Mouse (Mus musculus): Measurements from ENCODE around the gene Ide. TPM values are rescaled to one million over a fixed set of nuclear protein-coding genes. Genes with fewer than 3 reads are reported as not detected.
A peak's percentile ranks its signal among the peaks of the same experiment; 100 is the strongest.

Ide gene
- 83.2 and 87.5 TPM in 2 replicates for polyA plus RNA-seq (2014; fragmentation: Nextera tagmentation; extraction: Ambion mirVana)

GRCm38 (mm10) chr19:37337752-37338151, at the start of gene Ide:
Gene Ide, minus strand, starts transcription at chr19:37337852.
- ATAC-seq (ENCODE audit: insufficient number of reproducible peaks, insufficient read depth, low FRiP score, low read depth), result no peak
- WGBS, result 60% methylated on average over 4 of the region's 4 CpGs
- Histone ChIP-seq H3K36me3 (ENCODE audit: control insufficient read depth, insufficient read depth, low read length) (no peaks in the 10 kb centered on the region), H3K4me2 (ENCODE audit: low read length) (no peak within 1 kb of the TSS), H3K27me3 (ENCODE audit: control insufficient read depth, insufficient read depth, low read length) (no peaks in the 10 kb centered on the region), H3K9ac (ENCODE audit: low read length) (no peak within 1 kb of the TSS), H3K4me1 (ENCODE audit: control insufficient read depth in 2 of 2, insufficient read depth in 2 of 2, low read length in 2 of 2) (peaks cover 9 to 35% of the 10 kb centered on the region in 2 experiments), H3K4me3 (ENCODE audit: control insufficient read depth in 1 of 2, insufficient read depth in 1 of 2, low read depth in 1 of 2, low read length in 2 of 2) (no peak within 1 kb of the TSS), H3K9me3 (ENCODE audit: control insufficient read depth, low read length) (no peaks in the 10 kb centered on the region), H3K27ac (replicated peaks in 1 of 2; ENCODE audit: control insufficient read depth in 1 of 2, insufficient read depth in 1 of 2, low read depth in 2 of 2, low read length in 2 of 2) (no peak within 1 kb of the TSS)

DNA sequence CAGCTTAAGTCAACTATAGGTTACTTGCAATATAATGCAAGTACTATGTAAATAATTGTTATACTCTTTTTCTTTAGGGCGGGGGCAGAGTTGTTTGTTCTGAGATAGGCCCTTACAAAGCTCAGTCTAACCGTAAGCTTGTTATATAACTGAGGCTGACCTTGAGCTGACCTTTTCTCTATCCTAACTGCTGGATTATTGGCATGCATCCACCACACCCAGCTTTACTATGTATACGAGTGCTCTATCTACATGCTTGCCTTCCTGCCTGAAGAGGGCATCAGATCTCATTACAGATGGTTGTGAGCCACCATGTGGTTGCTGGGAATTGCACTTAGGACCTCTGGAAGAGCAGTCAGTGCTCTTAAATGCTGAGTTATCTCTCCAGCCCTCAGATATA, 48.5 kb upstream of the Ide start:
- no peak overlapping the region for H3K4me3 ChIP-seq (ENCODE audit: control insufficient read depth in 1 of 2, insufficient read depth in 1 of 2, low read depth in 1 of 2, low read length in 2 of 2)
- H3K4me2 ChIP-seq (ENCODE audit: low read length), result no peak overlapping the region
- 64% methylated on average over 3 of the region's 3 CpGs for WGBS
- H3K27ac ChIP-seq (replicated peaks in 1 of 2; ENCODE audit: control insufficient read depth in 1 of 2, insufficient read depth in 1 of 2, low read depth in 2 of 2, low read length in 2 of 2), result no peak overlapping the region
- H3K36me3 ChIP-seq (ENCODE audit: control insufficient read depth, insufficient read depth, low read length), result peaks cover 65% of the 10 kb centered on the region
- H3K4me1 ChIP-seq (ENCODE audit: control insufficient read depth in 2 of 2, insufficient read depth in 2 of 2, low read length in 2 of 2), result peaks cover 0 to 2% of the 10 kb centered on the region in 2 experiments; a peak in 1 of 4 replicates
- no peak for ATAC-seq (ENCODE audit: insufficient number of reproducible peaks, insufficient read depth, low FRiP score, low read depth)
- no peaks in the 10 kb centered on the region for H3K27me3 ChIP-seq (ENCODE audit: control insufficient read depth, insufficient read depth, low read length)
- no peaks in the 10 kb centered on the region for H3K9me3 ChIP-seq (ENCODE audit: control insufficient read depth, low read length)
- H3K9ac ChIP-seq (ENCODE audit: low read length), result no peak overlapping the region

DNA sequence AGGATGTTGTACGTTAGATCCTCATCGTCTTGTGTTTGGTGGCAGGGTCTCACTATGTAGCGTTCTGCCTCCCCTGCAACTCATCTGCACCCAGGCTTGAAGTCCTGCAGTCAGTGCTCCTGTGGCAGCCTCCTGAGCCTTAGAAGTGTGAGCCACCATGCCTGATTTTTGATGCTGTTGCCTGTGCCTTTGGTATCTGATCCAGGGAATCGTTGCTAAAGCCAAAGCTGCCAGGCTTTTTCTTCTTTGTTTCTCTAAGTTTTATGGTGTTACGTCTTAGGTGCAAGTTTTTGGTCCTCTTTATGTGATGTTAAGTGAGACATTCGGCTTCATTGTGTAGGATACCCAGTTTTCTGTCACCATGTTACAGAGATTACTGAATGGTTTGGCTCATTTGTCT, 41.2 kb upstream of the Ide start:
- Histone ChIP-seq H3K27me3 (ENCODE audit: control insufficient read depth, insufficient read depth, low read length) (no peaks in the 10 kb centered on the region), H3K36me3 (ENCODE audit: control insufficient read depth, insufficient read depth, low read length) (no peaks in the 10 kb centered on the region), H3K4me2 (ENCODE audit: low read length) (peak overlapping the region; percentile 70; the same call in 1 of the 2 replicates), H3K4me1 (ENCODE audit: control insufficient read depth in 2 of 2, insufficient read depth in 2 of 2, low read length in 2 of 2) (peaks cover 0 to 18% of the 10 kb centered on the region in 2 experiments; a peak in 2 of 4 replicates), H3K9ac (ENCODE audit: low read length) (no peak overlapping the region), H3K4me3 (ENCODE audit: control insufficient read depth in 1 of 2, insufficient read depth in 1 of 2, low read depth in 1 of 2, low read length in 2 of 2) (no peak overlapping the region), H3K27ac (replicated peaks in 1 of 2; ENCODE audit: control insufficient read depth in 1 of 2, insufficient read depth in 1 of 2, low read depth in 2 of 2, low read length in 2 of 2) (no peak overlapping the region), H3K9me3 (ENCODE audit: control insufficient read depth, low read length) (no peaks in the 10 kb centered on the region)
- WGBS, result 86% methylated on average over 6 of the region's 6 CpGs
- ATAC-seq (ENCODE audit: insufficient number of reproducible peaks, insufficient read depth, low FRiP score, low read depth), result no peak

- Histone ChIP-seq H3K27me3 (ENCODE audit: control insufficient read depth, insufficient read depth, low read length) (no peaks in the 10 kb centered on the region), H3K4me3 (ENCODE audit: control insufficient read depth in 1 of 2, insufficient read depth in 1 of 2, low read depth in 1 of 2, low read length in 2 of 2) (peak overlapping the region; percentile 44 to 72), H3K4me1 (ENCODE audit: control insufficient read depth in 2 of 2, insufficient read depth in 2 of 2, low read length in 2 of 2) (peaks cover 0 to 18% of the 10 kb centered on the region in 2 experiments; a peak in 2 of 4 replicates), H3K9ac (ENCODE audit: low read length) (peak overlapping the region; percentile 86), H3K9me3 (ENCODE audit: control insufficient read depth, low read length) (no peaks in the 10 kb centered on the region), H3K27ac (replicated peaks in 1 of 2; ENCODE audit: control insufficient read depth in 1 of 2, insufficient read depth in 1 of 2, low read depth in 2 of 2, low read length in 2 of 2) (no peak overlapping the region), H3K36me3 (ENCODE audit: control insufficient read depth, insufficient read depth, low read length) (no peaks in the 10 kb centered on the region), H3K4me2 (ENCODE audit: low read length) (peak overlapping the region; percentile 70)
- no peak for ATAC-seq (ENCODE audit: insufficient number of reproducible peaks, insufficient read depth, low FRiP score, low read depth)
- WGBS, result 20% methylated on average over 8 of the region's 8 CpGs
Measured at GRCm38 (mm10) chr19:37377404-37377990, 39.8 kb upstream of the Ide start.

- Histone ChIP-seq H3K9ac (ENCODE audit: low read length) (peak overlapping the region; percentile 86), H3K27ac (replicated peaks in 1 of 2; ENCODE audit: control insufficient read depth in 1 of 2, insufficient read depth in 1 of 2, low read depth in 2 of 2, low read length in 2 of 2) (peak overlapping the region in 1 of 2 experiments; percentile 95; a peak in 2 of 4 replicates), H3K27me3 (ENCODE audit: control insufficient read depth, insufficient read depth, low read length) (no peaks in the 10 kb centered on the region), H3K4me2 (ENCODE audit: low read length) (peak overlapping the region; percentile 70), H3K4me3 (ENCODE audit: control insufficient read depth in 1 of 2, insufficient read depth in 1 of 2, low read depth in 1 of 2, low read length in 2 of 2) (peak overlapping the region; percentile 72 to 86), H3K4me1 (ENCODE audit: control insufficient read depth in 2 of 2, insufficient read depth in 2 of 2, low read length in 2 of 2) (peaks cover 0 to 18% of the 10 kb centered on the region in 2 experiments; a peak in 2 of 4 replicates), H3K36me3 (ENCODE audit: control insufficient read depth, insufficient read depth, low read length) (no peaks in the 10 kb centered on the region), H3K9me3 (ENCODE audit: control insufficient read depth, low read length) (no peaks in the 10 kb centered on the region)
- no peak for ATAC-seq (ENCODE audit: insufficient number of reproducible peaks, insufficient read depth, low FRiP score, low read depth)
- 1% methylated on average over 11 of the region's 11 CpGs for WGBS
Measured at GRCm38 (mm10) chr19:37376841-37377240, 39.2 kb upstream of the Ide start.

DNA sequence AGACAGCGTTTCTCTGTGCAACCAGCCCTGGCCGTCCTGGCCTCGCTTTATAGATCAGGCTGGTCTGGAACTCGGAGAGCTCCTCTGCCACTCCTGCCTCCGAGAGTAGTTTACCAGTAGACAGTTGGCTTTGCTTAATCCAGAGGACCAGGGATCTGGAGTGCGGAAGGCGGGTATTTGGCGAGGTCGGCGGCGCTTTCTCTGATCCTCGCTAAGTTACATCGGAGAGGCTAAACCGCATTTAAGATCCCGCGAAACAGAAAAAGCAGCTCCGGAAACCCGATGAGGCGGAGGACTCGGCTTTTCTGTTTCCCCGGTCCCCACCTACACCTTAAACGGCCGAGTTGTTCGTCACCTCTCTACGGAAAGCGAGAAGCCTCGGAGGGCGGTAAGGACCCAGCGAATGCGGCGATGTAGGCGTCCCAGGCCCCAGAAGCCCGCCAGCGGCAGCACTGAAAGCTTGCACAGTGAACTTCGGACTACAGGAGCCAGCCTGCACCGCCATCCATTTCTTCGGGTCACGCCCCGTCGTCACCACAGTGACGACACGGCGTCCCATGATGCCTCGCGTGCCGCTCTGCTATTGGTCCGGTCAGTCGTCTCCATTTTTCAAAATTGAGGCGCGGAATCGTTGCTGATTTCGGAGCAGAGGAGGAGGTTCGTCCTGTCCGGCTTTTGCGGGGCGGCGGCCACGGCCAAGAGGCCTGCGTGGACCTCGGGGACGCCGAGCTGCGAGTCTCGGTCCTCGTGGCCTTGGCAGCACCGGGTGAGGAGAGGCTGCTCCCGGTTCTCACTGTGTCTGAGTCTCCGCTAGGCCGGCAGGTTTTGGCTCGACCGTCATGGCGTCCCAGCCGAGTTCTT, 38.3 kb upstream of the Ide start, which contains the start of gene Kif11:
Kif11 (plus strand) TSS at position 649 of the 861 bp plus-strand sequence.
- under 1% methylated on average over 73 of the region's 73 CpGs for WGBS
- H3K4me3 ChIP-seq (ENCODE audit: control insufficient read depth in 1 of 2, insufficient read depth in 1 of 2, low read depth in 1 of 2, low read length in 2 of 2), result peak within 1 kb of the TSS; percentile 72 to 86
- no peaks in the 10 kb centered on the region for H3K9me3 ChIP-seq (ENCODE audit: control insufficient read depth, low read length)
- peak; percentile 98 for ATAC-seq (ENCODE audit: insufficient number of reproducible peaks, insufficient read depth, low FRiP score, low read depth)
- H3K4me2 ChIP-seq (ENCODE audit: low read length), result peak within 1 kb of the TSS; percentile 74
- peak within 1 kb of the TSS; percentile 86 for H3K9ac ChIP-seq (ENCODE audit: low read length)
- peak within 1 kb of the TSS; percentile 95 to 96 for H3K27ac ChIP-seq (replicated peaks in 1 of 2; ENCODE audit: control insufficient read depth in 1 of 2, insufficient read depth in 1 of 2, low read depth in 2 of 2, low read length in 2 of 2)
- no peaks in the 10 kb centered on the region for H3K27me3 ChIP-seq (ENCODE audit: control insufficient read depth, insufficient read depth, low read length)
- H3K4me1 ChIP-seq (ENCODE audit: control insufficient read depth in 2 of 2, insufficient read depth in 2 of 2, low read length in 2 of 2), result peaks cover 0 to 14% of the 10 kb centered on the region in 2 experiments; a peak in 2 of 4 replicates
- no peaks in the 10 kb centered on the region for H3K36me3 ChIP-seq (ENCODE audit: control insufficient read depth, insufficient read depth, low read length)

GRCm38 (mm10) chr19:37374941-37375754, 37.5 kb upstream of the Ide start:
- H3K4me3 ChIP-seq (ENCODE audit: control insufficient read depth in 1 of 2, insufficient read depth in 1 of 2, low read depth in 1 of 2, low read length in 2 of 2), result peak overlapping the region; percentile 72 to 86
- no peak for ATAC-seq (ENCODE audit: insufficient number of reproducible peaks, insufficient read depth, low FRiP score, low read depth)
- H3K9me3 ChIP-seq (ENCODE audit: control insufficient read depth, low read length), result no peaks in the 10 kb centered on the region
- H3K36me3 ChIP-seq (ENCODE audit: control insufficient read depth, insufficient read depth, low read length), result no peaks in the 10 kb centered on the region
- WGBS, result 24% methylated on average over 7 of the region's 7 CpGs
- peak overlapping the region; percentile 95 to 96 for H3K27ac ChIP-seq (replicated peaks in 1 of 2; ENCODE audit: control insufficient read depth in 1 of 2, insufficient read depth in 1 of 2, low read depth in 2 of 2, low read length in 2 of 2)
- peak overlapping the region; percentile 86 for H3K9ac ChIP-seq (ENCODE audit: low read length)
- peak overlapping the region; percentile 74 for H3K4me2 ChIP-seq (ENCODE audit: low read length)
- peaks cover 0 to 12% of the 10 kb centered on the region in 2 experiments; a peak in 2 of 4 replicates for H3K4me1 ChIP-seq (ENCODE audit: control insufficient read depth in 2 of 2, insufficient read depth in 2 of 2, low read length in 2 of 2)
- no peaks in the 10 kb centered on the region for H3K27me3 ChIP-seq (ENCODE audit: control insufficient read depth, insufficient read depth, low read length)

Data from heart, embryonic 14.5 days (tissue).